Mouse (Mus musculus): Measurements from ENCODE around the gene D930007J09Rik. TPM values are rescaled to one million over a fixed set of nuclear protein-coding genes. Genes with fewer than 3 reads are reported as not detected.

Gene D930007J09Rik
- total and polyA plus RNA-seq, 3 experiments, result not detected

GRCm38 (mm10) chr13:32824377-32825330, 22.0 kb upstream of the D930007J09Rik start:
- H3K27me3 ChIP-seq (ENCODE audit: insufficient read depth, low read length), result peaks cover 3% of the 10 kb centered on the region; the same call in 1 of the 2 replicates
- H3K4me1 ChIP-seq (ENCODE audit: insufficient read depth, low read depth, low read length), result no peaks in the 10 kb centered on the region

DNA sequence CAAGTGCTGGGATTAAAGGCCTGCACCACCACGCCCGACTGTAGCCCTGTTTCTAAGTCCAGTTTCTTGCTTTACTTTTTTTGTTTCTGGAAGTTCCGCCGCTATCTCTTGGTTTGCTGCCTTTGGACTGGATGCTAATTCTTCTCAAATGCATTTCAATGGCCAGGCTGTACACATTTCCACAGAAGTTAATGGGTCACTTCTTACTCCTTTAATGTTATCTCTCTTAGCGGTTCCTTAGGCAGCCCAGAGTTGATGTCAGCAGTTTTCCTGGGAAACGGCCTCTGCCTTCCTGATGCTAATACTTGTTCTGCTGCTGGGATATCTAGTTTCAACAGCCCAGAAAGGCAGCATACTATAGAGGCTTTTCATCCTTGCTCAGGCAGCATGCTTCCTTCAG, 20.5 kb upstream of the D930007J09Rik start:
- H3K27me3 ChIP-seq (ENCODE audit: insufficient read depth, low read length), result no peaks in the 10 kb centered on the region
- no peak for ATAC-seq (ENCODE audit: extremely low read depth, insufficient number of reproducible peaks, low FRiP score, poor library complexity, severe bottlenecking)
- no peak overlapping the region for H3K4me3 ChIP-seq (ENCODE audit: low read depth, low read length)
- H3K36me3 ChIP-seq (replicated peaks), result peaks cover 61% of the 10 kb centered on the region
- no peaks in the 10 kb centered on the region for H3K9me3 ChIP-seq (replicated peaks)
- no peak for TF ChIP-seq TAL1 (conservative IDR thresholded peaks at IDR 0.05; ENCODE audit: low read depth, low read length)
- TF ChIP-seq GATA2 (IDR thresholded peaks at IDR 0.05; ENCODE audit: borderline replicate concordance, low read depth, low read length), result no peak
- TF ChIP-seq POLR2AphosphoS5 (IDR thresholded peaks at IDR 0.05; ENCODE audit: insufficient replicate concordance, low read depth, low read length), result no peak
- TF ChIP-seq CTCF (IDR thresholded peaks at IDR 0.05; ENCODE audit: low read depth, low read length), result no peak
- no peak for TF ChIP-seq GATA1 (IDR thresholded peaks at IDR 0.05; ENCODE audit: borderline replicate concordance, low read length)
- no peaks in the 10 kb centered on the region for H3K4me1 ChIP-seq (ENCODE audit: insufficient read depth, low read depth, low read length)
- no peak for DNase-seq (ENCODE audit: low spot score)

More at GRCm38 (mm10) chr13:32824377-32825330, 22.0 kb upstream of the D930007J09Rik start:
- ATAC-seq (ENCODE audit: extremely low read depth, insufficient number of reproducible peaks, low FRiP score, poor library complexity, severe bottlenecking) (no peak), DNase-seq (ENCODE audit: low spot score) (no peak)
- peaks cover 46% of the 10 kb centered on the region for H3K36me3 ChIP-seq (replicated peaks)
- TF ChIP-seq GATA1 (IDR thresholded peaks at IDR 0.05; ENCODE audit: borderline replicate concordance, low read length) (no peak), CTCF (IDR thresholded peaks at IDR 0.05; ENCODE audit: low read depth, low read length) (no peak), POLR2AphosphoS5 (IDR thresholded peaks at IDR 0.05; ENCODE audit: insufficient replicate concordance, low read depth, low read length) (no peak), TAL1 (conservative IDR thresholded peaks at IDR 0.05; ENCODE audit: low read depth, low read length) (no peak), GATA2 (IDR thresholded peaks at IDR 0.05; ENCODE audit: borderline replicate concordance, low read depth, low read length) (no peak)
- H3K9me3 ChIP-seq (replicated peaks), result no peaks in the 10 kb centered on the region
- H3K4me3 ChIP-seq (ENCODE audit: low read depth, low read length), result no peak overlapping the region

GRCm38 (mm10) chr13:32821671-32822070, 19.0 kb upstream of the D930007J09Rik start:
- no peak for ATAC-seq (ENCODE audit: extremely low read depth, insufficient number of reproducible peaks, low FRiP score, poor library complexity, severe bottlenecking)
- peaks cover 74% of the 10 kb centered on the region for H3K36me3 ChIP-seq (replicated peaks)

GRCm38 (mm10) chr13:32819926-32820325, 17.3 kb upstream of the D930007J09Rik start:
- Histone ChIP-seq H3K9me3 (replicated peaks) (no peaks in the 10 kb centered on the region), H3K4me1 (ENCODE audit: insufficient read depth, low read depth, low read length) (no peaks in the 10 kb centered on the region), H3K4me3 (ENCODE audit: low read depth, low read length) (no peak overlapping the region), H3K27me3 (ENCODE audit: insufficient read depth, low read length) (no peaks in the 10 kb centered on the region), H3K36me3 (replicated peaks) (peaks cover 84% of the 10 kb centered on the region)
- DNase-seq (ENCODE audit: low spot score) (no peak), ATAC-seq (ENCODE audit: extremely low read depth, insufficient number of reproducible peaks, low FRiP score, poor library complexity, severe bottlenecking) (no peak)
- no peak for TF ChIP-seq TAL1 (conservative IDR thresholded peaks at IDR 0.05; ENCODE audit: low read depth, low read length)
- TF ChIP-seq CTCF (IDR thresholded peaks at IDR 0.05; ENCODE audit: low read depth, low read length), result no peak
- TF ChIP-seq POLR2AphosphoS5 (IDR thresholded peaks at IDR 0.05; ENCODE audit: insufficient replicate concordance, low read depth, low read length), result no peak
- TF ChIP-seq GATA1 (IDR thresholded peaks at IDR 0.05; ENCODE audit: borderline replicate concordance, low read length), result no peak
- no peak for TF ChIP-seq GATA2 (IDR thresholded peaks at IDR 0.05; ENCODE audit: borderline replicate concordance, low read depth, low read length)

More at GRCm38 (mm10) chr13:32821671-32822070, 19.0 kb upstream of the D930007J09Rik start:
- Histone ChIP-seq H3K9me3 (replicated peaks) (no peaks in the 10 kb centered on the region), H3K4me1 (ENCODE audit: insufficient read depth, low read depth, low read length) (no peaks in the 10 kb centered on the region), H3K27me3 (ENCODE audit: insufficient read depth, low read length) (no peaks in the 10 kb centered on the region), H3K4me3 (ENCODE audit: low read depth, low read length) (no peak overlapping the region)
- TF ChIP-seq CTCF (IDR thresholded peaks at IDR 0.05; ENCODE audit: low read depth, low read length) (no peak), TAL1 (conservative IDR thresholded peaks at IDR 0.05; ENCODE audit: low read depth, low read length) (no peak), GATA1 (IDR thresholded peaks at IDR 0.05; ENCODE audit: borderline replicate concordance, low read length) (no peak), POLR2AphosphoS5 (IDR thresholded peaks at IDR 0.05; ENCODE audit: insufficient replicate concordance, low read depth, low read length) (no peak), GATA2 (IDR thresholded peaks at IDR 0.05; ENCODE audit: borderline replicate concordance, low read depth, low read length) (no peak)
- DNase-seq (ENCODE audit: low spot score), result no peak

GRCm38 (mm10) chr13:32819241-32819640, 16.6 kb upstream of the D930007J09Rik start:
- no peak overlapping the region for H3K4me3 ChIP-seq (ENCODE audit: low read depth, low read length)
- no peaks in the 10 kb centered on the region for H3K4me1 ChIP-seq (ENCODE audit: insufficient read depth, low read depth, low read length)
- TF ChIP-seq GATA2 (IDR thresholded peaks at IDR 0.05; ENCODE audit: borderline replicate concordance, low read depth, low read length), result no peak
- TF ChIP-seq CTCF (IDR thresholded peaks at IDR 0.05; ENCODE audit: low read depth, low read length), result no peak
- no peak for TF ChIP-seq GATA1 (IDR thresholded peaks at IDR 0.05; ENCODE audit: borderline replicate concordance, low read length)
- TF ChIP-seq TAL1 (conservative IDR thresholded peaks at IDR 0.05; ENCODE audit: low read depth, low read length), result no peak
- H3K27me3 ChIP-seq (ENCODE audit: insufficient read depth, low read length), result no peaks in the 10 kb centered on the region
- H3K36me3 ChIP-seq (replicated peaks), result peaks cover 86% of the 10 kb centered on the region
- ATAC-seq (ENCODE audit: extremely low read depth, insufficient number of reproducible peaks, low FRiP score, poor library complexity, severe bottlenecking) (no peak), DNase-seq (ENCODE audit: low spot score) (no peak)
- H3K9me3 ChIP-seq (replicated peaks), result no peaks in the 10 kb centered on the region

- DNase-seq (ENCODE audit: low spot score), result no peak
- no peaks in the 10 kb centered on the region for H3K9me3 ChIP-seq (replicated peaks)
- no peak for ATAC-seq (ENCODE audit: extremely low read depth, insufficient number of reproducible peaks, low FRiP score, poor library complexity, severe bottlenecking)
- peaks cover 80% of the 10 kb centered on the region for H3K36me3 ChIP-seq (replicated peaks)
- H3K4me3 ChIP-seq (ENCODE audit: low read depth, low read length), result no peak overlapping the region
- peaks cover 17% of the 10 kb centered on the region for H3K4me1 ChIP-seq (ENCODE audit: insufficient read depth, low read depth, low read length)
- TF ChIP-seq GATA1 (IDR thresholded peaks at IDR 0.05; ENCODE audit: borderline replicate concordance, low read length) (no peak), TAL1 (conservative IDR thresholded peaks at IDR 0.05; ENCODE audit: low read depth, low read length) (no peak), POLR2AphosphoS5 (IDR thresholded peaks at IDR 0.05; ENCODE audit: insufficient replicate concordance, low read depth, low read length) (no peak), CTCF (IDR thresholded peaks at IDR 0.05; ENCODE audit: low read depth, low read length) (no peak), GATA2 (IDR thresholded peaks at IDR 0.05; ENCODE audit: borderline replicate concordance, low read depth, low read length) (no peak)
- no peaks in the 10 kb centered on the region for H3K27me3 ChIP-seq (ENCODE audit: insufficient read depth, low read length)
These were observed 5.0 kb upstream of the D930007J09Rik start for GRCm38 (mm10) chr13:32807624-32808023.

Data from G1E (cell line).